Mouse (Mus musculus) heart, embryonic 10.5 days (tissue): ENCODE results near the gene Macrod1. TPM values are rescaled to one million over a fixed set of nuclear protein-coding genes. Genes with fewer than 3 reads are reported as not detected.
A peak's percentile ranks its signal among the peaks of the same experiment; 100 is the strongest.

Source experiments
- DNase-seq: peaks from one replicate; pipeline ENCODE4 v3.0.0-alpha.2; 2017; ENCODE audit warnings: low spot score
- H3K27ac ChIP-seq: fragments of 300-500 bp; sonication (generic); 2 replicates; pipeline ENCODE4 v1.5.1; 2016; ENCODE audit warnings: mild to moderate bottlenecking
- H3K27me3 ChIP-seq: fragments of 300-500 bp; sonication (generic); 2 replicates; pipeline ENCODE4 v1.6.1; 2016; ENCODE audit warnings: mild to moderate bottlenecking; ENCODE audit not compliant: poor library complexity, insufficient read depth, severe bottlenecking
- H3K36me3 ChIP-seq: fragments of 300-500 bp; sonication (generic); 2 replicates; pipeline ENCODE4 v1.6.1; 2016; ENCODE audit warnings: mild to moderate bottlenecking, moderate library complexity
- H3K4me1 ChIP-seq: fragments of 300-500 bp; sonication (generic); 2 replicates; pipeline ENCODE4 v1.6.1; 2016; ENCODE audit warnings: mild to moderate bottlenecking
- H3K4me3 ChIP-seq: fragments of 300-500 bp; sonication (generic); 2 replicates; pipeline ENCODE4 v1.5.1; 2016; ENCODE audit warnings: mild to moderate bottlenecking, moderate library complexity
- H3K9me3 ChIP-seq: fragments of 300-500 bp; sonication (generic); 2 replicates; pipeline ENCODE4 v1.6.1; 2016; ENCODE audit warnings: mild to moderate bottlenecking, moderate library complexity
- WGBS: fragments of 180-500 bp; shearing (Covaris S2); methylation state at CpG from one replicate; pipeline ENCODE4 v1.1.7; 2016; 5-methylcytosine and 5-hydroxymethylcytosine counted together
- polyA plus RNA-seq: library from polyadenylated mRNA; unstranded; fragments of >200 nt; fragmentation: Nextera tagmentation; extraction: Ambion mirVana; gene quantifications from 2 replicates; pipeline ENCODE4 v1.2.1, GENCODE M21; 2016

Gene Macrod1
- polyA plus RNA-seq, 1 experiment from 2014 or later, result 8.0 TPM

DNA sequence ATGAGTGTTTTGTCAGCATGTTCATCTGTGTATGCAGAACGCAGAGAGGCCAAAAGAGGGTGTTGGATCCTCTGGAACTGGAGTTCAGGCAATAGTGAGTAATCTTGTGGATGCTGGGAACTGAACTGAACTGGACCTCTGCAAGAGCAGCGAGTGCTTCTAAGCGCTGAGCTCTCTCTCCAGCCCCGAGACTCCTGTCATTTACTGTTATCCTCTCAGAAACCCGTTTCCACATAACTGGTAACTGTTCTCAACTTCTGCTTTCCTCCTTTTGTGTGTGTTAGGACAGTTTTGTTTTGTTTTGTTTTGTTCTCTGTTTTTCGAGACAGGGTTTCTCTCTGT lies 161.3 kb downstream of the Macrod1 start:
- Histone ChIP-seq H3K36me3 (peaks cover 34% of the 10 kb centered on the region), H3K4me3 (peak overlapping the region; percentile 95), H3K27ac (no peak overlapping the region), H3K27me3 (no peaks in the 10 kb centered on the region), H3K4me1 (peaks cover 32% of the 10 kb centered on the region), H3K9me3 (no peaks in the 10 kb centered on the region)
- WGBS, result 10% methylated on average over 6 of the region's 6 CpGs
- no peak for DNase-seq

DNA sequence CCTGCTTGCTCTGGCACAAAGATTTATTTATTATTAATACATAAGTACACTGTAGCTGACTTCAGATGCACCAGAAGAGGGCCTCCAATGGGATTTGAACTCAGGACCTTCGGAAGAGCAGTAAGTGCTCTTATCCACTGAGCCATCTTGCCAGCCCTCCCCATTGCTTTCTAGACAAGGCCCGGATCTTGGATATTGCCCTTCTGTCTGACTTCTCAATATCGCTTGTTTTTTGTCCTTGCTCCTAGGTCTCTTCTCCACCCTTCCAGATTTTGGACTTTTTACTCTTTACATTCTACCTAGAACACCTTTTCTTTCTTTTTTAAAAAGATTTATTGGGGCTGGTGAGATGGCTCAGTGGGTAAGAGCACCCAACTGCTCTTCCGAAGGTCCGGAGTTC lies 162.1 kb downstream of the Macrod1 start:
- Histone ChIP-seq H3K9me3 (no peaks in the 10 kb centered on the region), H3K36me3 (peaks cover 25% of the 10 kb centered on the region), H3K4me1 (peaks cover 37% of the 10 kb centered on the region), H3K4me3 (no peak overlapping the region), H3K27me3 (no peaks in the 10 kb centered on the region), H3K27ac (no peak overlapping the region)
- no peak for DNase-seq
- 92% methylated on average over 5 of the region's 5 CpGs for WGBS

DNA sequence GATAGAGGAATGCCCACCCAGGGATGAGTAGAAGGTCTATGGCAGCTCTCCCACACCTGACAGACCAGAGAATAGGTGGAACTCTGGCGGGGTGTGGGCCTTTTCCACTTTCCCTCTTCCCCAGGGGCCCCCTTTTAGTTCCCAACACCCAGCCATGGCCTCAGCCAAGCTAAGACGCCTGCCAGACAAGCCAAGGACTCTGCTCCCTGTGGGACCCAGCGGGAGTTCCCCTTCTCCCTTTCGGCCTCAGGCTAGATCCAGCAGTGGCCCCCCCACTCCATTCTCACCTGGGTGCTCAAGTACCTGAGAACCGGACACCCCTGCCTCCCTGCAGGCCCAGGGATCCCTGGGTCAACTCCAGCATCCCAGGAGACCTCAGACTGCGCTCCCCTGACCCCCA lies 165.6 kb downstream of the Macrod1 start:
- DNase-seq, result no peak
- Histone ChIP-seq H3K27me3 (no peaks in the 10 kb centered on the region), H3K27ac (no peak overlapping the region), H3K9me3 (no peaks in the 10 kb centered on the region), H3K4me3 (no peak overlapping the region), H3K36me3 (peaks cover 25% of the 10 kb centered on the region), H3K4me1 (peaks cover 11% of the 10 kb centered on the region; the same call in 1 of the 2 replicates)
- WGBS, result 77% methylated on average over 6 of the region's 6 CpGs

DNA sequence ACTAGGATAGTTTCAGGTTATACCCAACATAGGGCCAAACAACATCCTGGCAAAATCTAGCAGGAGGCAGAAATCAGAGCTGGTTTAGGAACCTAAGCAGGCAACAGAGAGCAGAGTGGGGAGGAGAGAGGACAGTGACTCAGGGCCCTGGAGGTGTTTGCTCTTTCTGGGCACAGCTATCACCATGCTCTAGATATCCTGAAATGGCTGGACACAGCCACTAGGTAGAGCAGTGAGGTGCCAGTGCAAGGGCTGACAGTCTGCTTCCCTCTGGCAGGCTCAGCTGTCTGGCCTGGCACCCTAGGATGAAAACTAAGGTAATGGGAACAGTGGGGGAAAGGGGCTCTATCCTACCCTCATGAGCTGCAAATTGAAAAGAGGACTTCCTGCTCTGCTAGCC lies 166.9 kb downstream of the Macrod1 start:
- H3K27ac ChIP-seq, result no peak overlapping the region
- no peaks in the 10 kb centered on the region for H3K9me3 ChIP-seq
- H3K4me1 ChIP-seq, result 0 out of 2 replicates have a peak, but pooled peaks cover 5% of the 10 kb centered on the region
- peaks cover 38% of the 10 kb centered on the region for H3K36me3 ChIP-seq
- no peaks in the 10 kb centered on the region for H3K27me3 ChIP-seq
- no peak for DNase-seq
- no peak overlapping the region for H3K4me3 ChIP-seq

DNA sequence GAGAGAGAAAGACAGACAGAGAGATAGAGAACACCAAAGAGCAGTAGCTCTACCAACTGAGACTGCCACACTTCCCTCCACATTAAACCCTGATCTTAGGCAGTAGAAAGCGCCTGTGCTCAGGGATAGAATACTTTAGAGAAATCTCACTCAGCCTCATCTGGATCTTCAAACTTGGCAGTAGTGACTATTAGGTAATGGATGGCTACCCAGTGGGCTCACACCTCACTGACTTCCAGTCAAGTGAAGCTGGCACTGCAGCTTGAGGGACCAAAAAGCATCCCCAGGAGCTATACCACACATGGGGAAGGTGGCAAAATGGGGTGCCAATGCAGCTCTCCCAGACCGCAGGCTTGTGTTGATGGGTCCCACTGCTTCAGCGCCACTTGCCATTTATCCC lies 167.6 kb downstream of the Macrod1 start:
- WGBS, result 93% methylated on average over 3 of the region's 3 CpGs
- H3K27ac ChIP-seq, result no peak overlapping the region
- DNase-seq, result no peak
- 0 out of 2 replicates have a peak, but pooled peaks cover 5% of the 10 kb centered on the region for H3K4me1 ChIP-seq
- H3K36me3 ChIP-seq, result peaks cover 45% of the 10 kb centered on the region
- H3K4me3 ChIP-seq, result no peak overlapping the region
- H3K9me3 ChIP-seq, result no peaks in the 10 kb centered on the region
- no peaks in the 10 kb centered on the region for H3K27me3 ChIP-seq

DNA sequence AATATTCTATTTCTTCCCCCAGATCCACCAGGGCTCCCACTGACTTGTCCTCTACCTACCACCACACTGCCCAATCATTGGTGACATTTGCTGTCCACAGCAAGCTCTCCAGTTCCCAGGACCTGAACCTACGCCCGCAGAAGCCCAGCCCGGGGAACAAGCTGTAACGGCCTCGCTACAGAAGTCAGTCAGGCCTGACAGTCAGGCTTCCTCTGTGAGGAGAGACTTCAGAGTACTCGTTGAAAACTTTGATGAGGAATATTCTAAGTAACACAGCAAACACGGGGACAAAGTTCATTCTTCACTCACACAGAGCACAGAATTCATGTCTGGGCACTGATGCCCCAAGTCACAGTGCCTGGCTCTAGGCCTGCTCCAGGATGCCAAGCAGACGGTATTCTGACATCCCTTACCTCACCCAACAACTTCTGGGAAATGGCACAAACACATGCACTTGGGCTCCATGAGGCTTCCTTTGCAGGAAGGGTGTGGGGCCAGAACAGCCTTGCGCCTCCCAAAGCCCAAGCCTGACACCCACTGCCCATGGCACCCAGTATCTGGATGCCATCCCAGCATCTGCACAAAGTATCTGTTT lies 168.6 kb downstream of the Macrod1 start:
- peaks cover 54% of the 10 kb centered on the region for H3K36me3 ChIP-seq
- H3K4me1 ChIP-seq, result 0 out of 2 replicates have a peak, but pooled peaks cover 5% of the 10 kb centered on the region
- no peak overlapping the region for H3K4me3 ChIP-seq
- H3K9me3 ChIP-seq, result no peaks in the 10 kb centered on the region
- H3K27ac ChIP-seq, result no peak overlapping the region
- no peaks in the 10 kb centered on the region for H3K27me3 ChIP-seq
- DNase-seq, result no peak
- 88% methylated on average over 9 of the region's 9 CpGs for WGBS

DNA sequence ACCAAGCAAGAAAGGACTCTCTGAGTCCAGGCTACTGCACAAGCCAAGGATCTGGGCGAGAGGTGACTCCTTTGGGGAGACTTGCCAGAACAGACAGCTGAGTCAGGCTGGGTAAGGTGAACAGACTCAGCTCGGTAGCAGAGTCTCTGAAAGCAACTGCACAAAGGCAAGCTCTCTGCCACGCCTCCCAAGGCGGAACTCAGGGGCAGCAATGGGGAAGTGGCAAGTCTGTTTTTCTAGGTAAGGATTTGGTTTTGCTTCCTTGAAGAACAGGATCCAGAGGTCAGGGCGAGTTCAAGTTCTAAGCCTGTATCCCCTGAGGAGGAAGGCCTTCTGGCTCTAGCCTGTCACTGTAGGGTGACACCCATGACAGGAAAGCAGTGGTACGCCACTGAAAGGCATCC lies 169.9 kb downstream of the Macrod1 start:
- H3K9me3 ChIP-seq, result no peaks in the 10 kb centered on the region
- WGBS, result 82% methylated on average over 6 of the region's 6 CpGs
- no peaks in the 10 kb centered on the region for H3K27me3 ChIP-seq
- no peak overlapping the region for H3K27ac ChIP-seq
- peaks cover 68% of the 10 kb centered on the region for H3K36me3 ChIP-seq
- H3K4me3 ChIP-seq, result no peak overlapping the region
- 0 out of 2 replicates have a peak, but pooled peaks cover 5% of the 10 kb centered on the region for H3K4me1 ChIP-seq
- DNase-seq, result no peak

DNA sequence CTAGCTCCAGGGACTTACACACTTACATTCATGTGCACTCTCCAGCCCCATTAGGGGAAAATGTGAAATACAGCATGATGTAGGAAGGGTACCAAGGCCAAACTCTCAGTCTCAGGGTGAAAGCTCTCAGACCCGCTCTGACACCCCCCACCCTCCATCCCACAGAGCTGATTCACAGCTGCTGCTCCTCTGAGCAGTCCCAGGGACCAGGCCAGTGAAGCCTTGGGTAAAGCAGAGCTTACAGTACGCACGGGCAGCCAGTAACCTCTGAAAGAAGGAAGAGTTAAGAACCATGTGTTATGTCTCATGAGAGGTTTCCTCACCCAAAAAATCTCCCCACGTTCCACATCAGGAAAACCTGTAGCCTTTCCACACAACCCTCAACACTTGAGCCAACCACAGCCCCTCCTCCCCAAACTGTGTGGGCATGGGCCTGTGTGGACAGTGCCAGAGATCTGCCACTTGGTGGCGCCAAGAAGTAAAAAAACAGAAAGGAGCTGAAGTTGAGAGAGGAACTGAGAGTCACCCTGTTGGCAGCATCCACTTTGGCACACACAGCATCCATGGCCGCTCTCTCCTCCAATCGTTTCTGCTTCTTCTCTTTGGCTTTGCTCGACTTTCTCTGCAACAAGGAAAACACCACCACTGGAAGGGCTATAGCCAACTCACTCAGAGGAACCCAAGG lies 178.1 kb downstream of the Macrod1 start:
- Histone ChIP-seq H3K27ac (no peak overlapping the region), H3K4me3 (no peak overlapping the region), H3K4me1 (peaks cover 13% of the 10 kb centered on the region), H3K27me3 (no peaks in the 10 kb centered on the region), H3K36me3 (peaks cover 91% of the 10 kb centered on the region), H3K9me3 (no peaks in the 10 kb centered on the region)
- DNase-seq, result no peak
- 68% methylated on average over 8 of the region's 8 CpGs for WGBS

DNA sequence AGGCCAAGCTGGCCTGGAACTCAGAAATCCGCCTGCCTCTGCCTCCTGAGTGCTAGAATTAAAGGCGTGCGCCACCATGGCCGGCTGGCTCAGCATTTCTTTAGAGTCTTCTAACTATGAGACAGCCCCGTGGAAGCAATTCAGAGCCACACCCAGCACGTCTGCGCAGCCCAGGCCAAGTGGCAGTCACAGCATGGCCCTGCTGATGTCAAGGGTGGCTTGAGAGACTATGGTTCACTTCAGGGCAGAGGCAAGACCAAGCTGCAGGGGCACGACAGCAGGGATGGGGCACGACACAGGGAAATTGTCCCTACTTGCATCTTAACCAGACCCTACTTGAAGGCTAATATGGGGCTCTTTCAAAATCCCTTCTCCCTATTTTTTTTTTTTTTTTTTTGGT lies 178.9 kb downstream of the Macrod1 start:
- peaks cover 18% of the 10 kb centered on the region for H3K4me1 ChIP-seq
- H3K9me3 ChIP-seq, result no peaks in the 10 kb centered on the region
- H3K4me3 ChIP-seq, result no peak overlapping the region
- WGBS, result 86% methylated on average over 9 of the region's 9 CpGs
- peaks cover 83% of the 10 kb centered on the region for H3K36me3 ChIP-seq
- H3K27me3 ChIP-seq, result no peaks in the 10 kb centered on the region
- no peak overlapping the region for H3K27ac ChIP-seq
- no peak for DNase-seq

DNA sequence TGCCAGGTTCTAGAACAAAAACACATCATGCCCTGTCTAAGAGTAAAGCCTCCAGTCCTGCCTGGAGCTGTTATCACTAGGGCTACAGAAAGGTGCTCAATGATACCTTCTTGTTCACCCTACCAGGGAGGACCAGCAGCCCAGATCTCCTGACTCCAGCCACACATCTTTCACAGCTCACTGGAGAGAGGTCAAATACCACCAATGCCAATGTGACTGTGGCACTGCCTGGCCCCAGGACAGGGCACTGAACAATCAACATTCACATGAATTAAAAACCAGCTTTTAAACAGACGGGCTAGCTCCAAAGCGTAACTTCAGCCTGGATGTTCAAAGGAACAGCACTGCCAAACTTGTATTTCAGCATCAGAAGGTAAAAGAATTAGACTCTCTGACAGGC lies 179.4 kb downstream of the Macrod1 start:
- no peaks in the 10 kb centered on the region for H3K9me3 ChIP-seq
- H3K27me3 ChIP-seq, result no peaks in the 10 kb centered on the region
- H3K27ac ChIP-seq, result no peak overlapping the region
- H3K4me3 ChIP-seq, result no peak overlapping the region
- peaks cover 78% of the 10 kb centered on the region for H3K36me3 ChIP-seq
- 95% methylated on average over 2 of the region's 2 CpGs for WGBS
- DNase-seq, result no peak
- H3K4me1 ChIP-seq, result peaks cover 20% of the 10 kb centered on the region

DNA sequence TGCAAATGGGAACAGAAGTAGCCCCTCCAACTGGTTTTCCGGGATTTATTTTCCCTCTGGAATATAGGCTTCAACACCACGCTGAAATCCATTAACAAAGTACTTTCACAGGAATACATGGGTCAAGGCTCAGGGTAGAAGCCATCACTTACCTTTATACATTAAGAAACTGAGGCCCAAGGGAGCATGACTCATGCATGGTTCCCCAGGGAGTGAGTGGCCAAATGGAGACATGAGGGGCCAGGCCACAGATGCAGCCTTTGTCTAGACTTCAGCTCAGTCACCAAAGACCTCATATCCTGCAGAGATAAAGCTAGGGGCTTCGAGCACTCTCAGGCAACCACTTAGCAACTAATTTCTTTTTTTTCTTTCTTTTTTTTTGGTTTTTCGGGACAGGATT lies 180.1 kb downstream of the Macrod1 start:
- Histone ChIP-seq H3K4me1 (peaks cover 25% of the 10 kb centered on the region), H3K4me3 (no peak overlapping the region), H3K9me3 (no peaks in the 10 kb centered on the region), H3K27ac (no peak overlapping the region), H3K27me3 (no peaks in the 10 kb centered on the region; the same call in 1 of the 2 replicates), H3K36me3 (peaks cover 70% of the 10 kb centered on the region)
- WGBS, result 79% methylated on average over 4 of the region's 4 CpGs
- DNase-seq, result no peak

DNA sequence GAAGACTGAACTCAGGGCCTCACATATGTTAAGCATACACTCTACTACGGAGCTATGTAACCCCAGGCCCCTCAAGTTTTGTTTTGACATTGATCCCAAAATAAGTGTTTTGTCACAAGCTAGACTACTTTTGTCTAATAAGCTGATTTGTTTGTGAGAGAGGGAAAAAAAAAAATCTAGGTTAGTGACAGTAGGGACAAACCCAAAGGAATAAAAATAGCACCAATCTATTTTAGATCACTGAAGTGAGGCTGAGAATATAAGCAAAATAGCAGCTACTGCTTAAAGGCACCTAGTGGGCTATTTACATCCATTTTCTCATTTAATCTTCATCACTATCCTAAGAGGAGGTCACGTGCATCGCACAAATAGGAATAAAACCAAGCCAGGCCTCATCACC lies 183.0 kb downstream of the Macrod1 start:
- Histone ChIP-seq H3K4me3 (peak overlapping the region; percentile 80), H3K36me3 (peaks cover 43% of the 10 kb centered on the region), H3K4me1 (peaks cover 25% of the 10 kb centered on the region), H3K27me3 (no peaks in the 10 kb centered on the region; the same call in 1 of the 2 replicates), H3K27ac (0 out of 2 replicates have a peak overlapping the region, but pooled peaks have one; percentile 94), H3K9me3 (no peaks in the 10 kb centered on the region)
- 90% methylated on average over 3 of the region's 3 CpGs for WGBS
- no peak for DNase-seq

DNA sequence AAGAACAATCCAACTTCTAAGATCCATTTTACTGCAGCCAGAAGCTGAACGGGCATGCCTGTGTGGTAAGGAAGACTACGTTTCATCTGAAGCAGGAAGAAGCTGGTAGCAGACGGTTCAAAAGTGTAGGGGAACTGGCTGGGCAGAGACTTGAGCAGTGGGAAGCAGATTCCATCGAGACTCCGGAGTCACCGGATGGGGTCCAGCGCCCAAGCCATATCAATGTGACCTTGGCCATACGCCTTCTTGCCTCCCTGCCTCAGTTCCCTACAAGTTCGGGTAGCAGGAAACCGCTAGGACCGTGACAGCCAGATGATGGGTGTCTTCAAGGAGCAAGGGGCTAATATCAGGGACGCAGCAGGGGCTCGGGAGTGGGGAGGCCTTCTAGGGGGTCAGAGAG lies 183.7 kb downstream of the Macrod1 start:
- no peaks in the 10 kb centered on the region; the same call in 1 of the 2 replicates for H3K27me3 ChIP-seq
- peak overlapping the region; percentile 94 for H3K27ac ChIP-seq
- H3K36me3 ChIP-seq, result peaks cover 37% of the 10 kb centered on the region
- no peak for DNase-seq
- H3K4me1 ChIP-seq, result peaks cover 25% of the 10 kb centered on the region
- WGBS, result 3% methylated on average over 13 of the region's 13 CpGs
- H3K9me3 ChIP-seq, result no peaks in the 10 kb centered on the region
- peak overlapping the region; percentile 80 for H3K4me3 ChIP-seq
